29 mouse cellular contexts compared by ENCODE assay signal in the genomic region with DNA sequence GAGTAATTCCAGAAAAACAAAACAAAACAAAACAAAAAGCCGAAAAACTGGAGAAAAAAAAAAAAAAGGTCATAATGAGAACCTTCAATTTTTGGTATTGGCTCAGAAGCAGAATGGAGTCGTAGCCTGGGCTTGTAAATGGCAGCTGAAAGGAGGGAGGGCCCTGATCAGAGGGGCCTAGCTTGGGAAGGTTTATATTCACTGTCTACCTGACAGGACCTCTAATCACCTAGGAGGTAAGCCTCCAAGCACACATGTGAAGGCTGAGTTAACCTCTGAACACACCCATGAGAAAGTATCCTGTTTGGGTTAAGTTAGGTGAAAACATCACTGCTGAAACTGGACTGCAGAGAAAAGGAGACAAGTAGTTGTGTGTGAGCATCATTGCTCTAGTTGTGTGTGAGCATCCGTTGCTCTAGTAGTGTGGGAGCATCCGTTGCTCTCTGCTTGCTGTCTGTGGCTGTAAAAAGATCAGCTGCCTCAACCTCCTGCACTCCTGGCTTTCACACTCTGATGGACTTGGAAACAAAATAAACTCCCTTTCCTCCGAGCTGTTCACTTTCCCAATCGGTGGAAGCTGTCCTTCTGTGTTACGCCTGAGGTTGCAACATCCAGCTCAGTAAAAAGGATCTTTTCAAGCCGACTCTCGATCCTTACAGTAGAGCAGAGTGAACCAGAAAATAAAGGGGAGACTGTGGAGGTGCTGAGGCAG. TPM values are rescaled to one million over a fixed set of nuclear protein-coding genes. Genes with fewer than 3 reads are reported as not detected.
"Had no signal": no experiment of that assay in that cellular context is flagged by ENCODE, and none has a peak within 500 bp of the region (broad histone marks: within the 10 kb centered on the region; RNA-seq: fewer than 3 reads in every experiment).

No protein-coding gene starts in this region.

- ATAC-seq: intestine, embryonic 16.5 days; liver, postnatal 0 days; lung, postnatal 0 days; midbrain, embryonic 13.5 days had no signal

- H3K4me1 ChIP-seq: midbrain, embryonic 13.5 days had no signal

- H3K4me3 ChIP-seq: left cerebral cortex, adult 2 months; midbrain, embryonic 13.5 days had no signal

- H3K4me2 ChIP-seq: lung, embryonic 14.5 days; midbrain, embryonic 13.5 days had no signal

- H3K9me3 ChIP-seq: midbrain, embryonic 13.5 days had no signal

- H3K27ac ChIP-seq: left cerebral cortex, adult 2 months; liver, embryonic 14.5 days; macrophage; midbrain, embryonic 13.5 days had no signal

- H3K36me3 ChIP-seq: midbrain, embryonic 13.5 days had no signal

- DNase-seq: kidney, adult 9 months; kidney, postnatal 25 days; layer of hippocampus, postnatal 36 days; liver, postnatal 0 days; lung, embryonic 14.5 days; thymus, adult 18-20 months; thymus, postnatal 36 days had no signal

- H3K9ac ChIP-seq: liver, embryonic 14.5 days; liver, postnatal 0 days; lung, embryonic 14.5 days; midbrain, embryonic 13.5 days had no signal

- H3K27me3 ChIP-seq: midbrain, embryonic 13.5 days had no signal

RNA-seq across cellular contexts. Expression of gene Il24, which starts 6.2 kb away (rescaled TPM):
- total RNA-seq: layer of hippocampus, adult 8-10 months; layer of hippocampus, postnatal 10 days; layer of hippocampus, postnatal 36 days; left cerebral cortex, adult 2 months; left cerebral cortex, postnatal 10 days; left cerebral cortex, postnatal 36 days; liver, adult 2 months; megakaryocyte, adult 5-6 weeks; midbrain, postnatal 0 days had no signal
- polyA plus RNA-seq: intestine, embryonic 16.5 days; limb, embryonic 11.5 days; limb, embryonic 14.5 days; liver, adult 2 months; liver, embryonic 14.5 days; liver, postnatal 0 days; lung, embryonic 14.5 days; lung, postnatal 0 days; macrophage; midbrain, embryonic 13.5 days; midbrain, postnatal 0 days; neural tube, embryonic 11.5 days; neural tube, embryonic 14.5 days; small intestine, adult 2 months; spleen, adult 2 months; stomach, embryonic 16.5 days; testis, adult 2 months; urinary bladder, adult 2 months had no signal

RNA-seq across cellular contexts. Expression of gene Il20, which starts 17.8 kb away (rescaled TPM):
- total RNA-seq: layer of hippocampus, adult 8-10 months; layer of hippocampus, postnatal 10 days; layer of hippocampus, postnatal 36 days; left cerebral cortex, adult 2 months; left cerebral cortex, postnatal 10 days; left cerebral cortex, postnatal 36 days; liver, adult 2 months; megakaryocyte, adult 5-6 weeks; midbrain, postnatal 0 days had no signal
- polyA plus RNA-seq: intestine, embryonic 16.5 days; limb, embryonic 11.5 days; limb, embryonic 14.5 days; liver, adult 2 months; liver, embryonic 14.5 days; liver, postnatal 0 days; lung, embryonic 14.5 days; lung, postnatal 0 days; macrophage; midbrain, embryonic 13.5 days; midbrain, postnatal 0 days; neural tube, embryonic 11.5 days; neural tube, embryonic 14.5 days; small intestine, adult 2 months; spleen, adult 2 months; stomach, embryonic 16.5 days; testis, adult 2 months; urinary bladder, adult 2 months had no signal

RNA-seq across cellular contexts. Expression of gene Fcmr, which starts 28.0 kb away (rescaled TPM):
- total RNA-seq: layer of hippocampus, adult 8-10 months; layer of hippocampus, postnatal 10 days; layer of hippocampus, postnatal 36 days; left cerebral cortex, adult 2 months; megakaryocyte, adult 5-6 weeks had no signal
- polyA plus RNA-seq: limb, embryonic 14.5 days; liver, embryonic 14.5 days; lung, embryonic 14.5 days; midbrain, embryonic 13.5 days; neural tube, embryonic 11.5 days had no signal

RNA-seq across cellular contexts. Expression of gene Il19, which starts 46.4 kb away (rescaled TPM):
- total RNA-seq: layer of hippocampus, adult 8-10 months; layer of hippocampus, postnatal 10 days; layer of hippocampus, postnatal 36 days; left cerebral cortex, adult 2 months; left cerebral cortex, postnatal 10 days; left cerebral cortex, postnatal 36 days; liver, adult 2 months; megakaryocyte, adult 5-6 weeks; midbrain, postnatal 0 days had no signal
- polyA plus RNA-seq: intestine, embryonic 16.5 days; limb, embryonic 11.5 days; liver, adult 2 months; liver, embryonic 14.5 days; liver, postnatal 0 days; lung, embryonic 14.5 days; lung, postnatal 0 days; macrophage; midbrain, embryonic 13.5 days; midbrain, postnatal 0 days; neural tube, embryonic 14.5 days; small intestine, adult 2 months; spleen, adult 2 months; stomach, embryonic 16.5 days; testis, adult 2 months; urinary bladder, adult 2 months had no signal
